Mouse (Mus musculus) kidney, adult 2 months (tissue): ENCODE data around the gene Pdzd9.

Experiments
- CTCF ChIP-seq: fragments of 200-500 bp; conservative IDR thresholded peaks from 2 replicates; pipeline ENCODE4 v1.5.1; 2011; ENCODE audit warnings: low read depth, mild to moderate bottlenecking, control low read depth, low read length, moderate library complexity, mixed read lengths; ENCODE audit not compliant: insufficient read depth, insufficient read length
- POLR2A ChIP-seq: fragments of 200-500 bp; IDR thresholded peaks from one replicate; pipeline ENCODE4 v1.6.1; 2011; ENCODE audit warnings: low read depth, low read length, control low read depth

DNA sequence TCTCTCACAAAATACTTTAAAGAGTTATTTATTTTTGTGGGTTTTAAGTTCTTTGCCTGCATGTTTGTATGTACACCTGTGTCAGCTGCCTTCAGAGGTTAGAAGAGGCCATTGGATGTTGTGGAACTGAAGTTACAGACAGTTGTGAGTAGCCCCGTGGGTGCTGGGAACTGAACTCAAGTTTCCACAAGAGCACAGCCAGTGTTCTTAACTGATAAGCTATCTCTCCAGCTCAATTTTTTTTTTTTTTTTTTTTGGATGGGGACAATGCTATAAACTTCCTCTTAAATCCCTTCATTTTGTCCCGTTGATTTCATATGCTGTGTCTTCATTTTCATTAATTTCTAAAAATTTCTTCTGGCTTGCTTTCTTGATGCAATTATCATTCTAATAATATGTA is 43.1 kb upstream of the Pdzd9 start:
- TF ChIP-seq POLR2A (no peak), CTCF (no peak)
